Mouse (Mus musculus) G1E-ER4 (cell line): ENCODE results near the gene Ube4a. TPM values are rescaled to one million over a fixed set of nuclear protein-coding genes. Genes with fewer than 3 reads are reported as not detected.

Experiments used
- GATA1 ChIP-seq: IDR thresholded peaks from one replicate; pipeline ENCODE4 v1.8.0; 2012; ENCODE audit warnings: low read length, inconsistent platforms
- polyA plus RNA-seq: library from polyadenylated mRNA; stranded (reverse); fragments of >175 nt; gene quantifications from 2 replicates; pipeline ENCODE4 v1.2.3, GENCODE M21; 2012

Gene Ube4a
- polyA plus RNA-seq, 1 experiment: 2.0 TPM

DNA sequence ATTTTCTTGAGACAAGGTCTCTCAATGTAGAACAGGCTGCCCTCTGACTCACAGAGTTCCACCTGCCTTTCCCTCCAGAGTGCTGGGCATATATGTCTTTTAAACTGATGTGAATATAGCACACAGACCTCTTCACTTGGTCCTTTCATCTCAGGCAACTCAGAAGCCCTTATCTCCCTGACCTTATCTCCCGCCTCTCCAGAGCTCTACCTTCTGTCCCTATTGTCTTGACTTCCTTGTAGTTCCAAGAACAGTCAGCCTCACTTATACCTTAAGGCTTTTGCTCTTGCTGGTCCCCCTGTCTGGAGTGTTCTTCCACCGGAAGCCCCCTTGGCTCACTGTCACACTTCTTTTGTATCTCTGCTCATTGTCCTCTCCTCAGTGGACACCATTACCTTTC, 75.3 kb downstream of the Ube4a start:
- TF ChIP-seq GATA1: no peak

DNA sequence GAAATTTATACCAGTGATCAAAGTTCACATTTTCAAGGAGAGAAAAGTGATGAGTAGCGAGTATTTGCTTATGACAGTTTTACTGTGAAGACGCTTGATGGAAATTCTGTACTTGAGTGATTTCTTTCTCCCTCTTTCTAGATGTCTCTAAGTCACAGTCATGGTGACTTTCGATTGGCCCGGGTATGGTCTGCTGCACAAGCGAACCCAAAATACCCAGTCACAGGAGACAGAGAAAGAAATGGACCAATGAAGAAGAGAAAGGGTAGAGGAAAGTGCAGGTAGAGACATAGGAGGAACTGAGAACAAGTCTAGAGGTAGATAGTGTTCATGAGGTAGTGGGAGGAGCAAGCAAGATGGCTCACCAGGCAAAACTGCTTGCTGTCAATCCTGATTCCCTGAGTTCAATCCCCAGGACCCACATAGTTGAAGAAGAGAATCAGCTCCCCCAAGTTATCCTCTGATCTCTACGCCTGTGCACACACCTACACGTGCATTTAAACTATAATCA, 77.2 kb downstream of the Ube4a start:
- TF ChIP-seq GATA1: no peak

DNA sequence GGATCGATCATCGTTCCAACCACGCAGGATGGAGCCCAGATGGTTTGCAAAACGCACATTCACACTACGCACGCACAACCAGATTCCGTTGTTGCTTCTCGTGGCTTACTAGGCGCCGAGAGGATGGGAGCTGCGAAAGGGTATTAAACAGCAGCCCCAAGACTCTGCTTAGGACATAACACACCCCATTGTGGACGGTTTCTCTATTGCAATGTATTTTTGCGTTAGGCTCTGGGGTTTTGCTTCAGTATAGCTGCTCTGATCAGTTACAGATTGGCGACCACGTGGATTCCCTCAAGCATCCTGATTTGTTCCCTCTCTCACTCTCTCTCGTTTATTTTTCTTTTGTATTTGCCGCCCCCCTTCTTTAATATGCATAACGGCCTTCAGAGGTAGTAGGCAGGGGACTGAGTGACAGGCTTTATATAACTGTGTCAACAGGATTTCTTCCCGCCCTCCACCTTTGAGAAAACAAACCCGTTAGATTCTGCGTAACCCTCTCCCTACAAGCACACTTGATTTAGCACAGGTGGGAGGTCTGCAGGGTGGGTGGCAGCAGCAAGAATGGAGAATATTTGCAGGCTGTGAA, 82.3 kb downstream of the Ube4a start:
- TF ChIP-seq GATA1: no peak

DNA sequence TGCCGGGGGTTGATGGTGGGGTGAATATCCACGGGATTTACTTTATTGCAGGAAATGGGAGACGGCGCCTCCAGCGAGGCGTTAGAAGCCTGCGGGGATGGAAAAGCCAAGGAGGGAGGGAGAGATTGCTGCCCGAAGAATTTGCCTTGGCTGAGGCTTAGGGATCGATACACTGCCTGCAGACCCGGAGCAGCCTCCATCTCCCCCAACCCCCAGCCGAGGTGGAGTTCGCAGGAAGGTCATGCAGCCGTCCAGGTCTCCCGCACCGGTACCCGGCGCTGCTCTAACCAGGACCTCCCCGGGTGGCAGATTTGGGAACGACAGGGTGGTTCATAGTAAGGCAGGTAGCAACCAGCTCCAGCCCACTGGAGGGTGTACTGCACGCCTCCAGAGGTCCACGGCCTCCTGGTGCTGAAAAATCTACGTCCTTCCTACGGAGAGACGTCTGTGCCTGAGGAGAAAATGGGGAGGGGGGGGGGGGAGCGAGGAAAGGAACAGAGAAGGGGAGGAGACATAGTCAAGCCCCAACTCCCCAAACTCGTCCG, 82.9 kb downstream of the Ube4a start:
- TF ChIP-seq GATA1: no peak

GRCm38 (mm10) chr9:44881941-44882435, 83.4 kb downstream of the Ube4a start:
- no peak for TF ChIP-seq GATA1

- TF ChIP-seq GATA1: no peak
These were observed 84.1 kb downstream of the Ube4a start, which contains the start of gene Kmt2a for GRCm38 (mm10) chr9:44881221-44881871. Kmt2a (minus strand) TSS chr9:44881296.

- TF ChIP-seq GATA1: no peak
These were observed 84.9 kb downstream of the Ube4a start for GRCm38 (mm10) chr9:44880309-44881081.

DNA sequence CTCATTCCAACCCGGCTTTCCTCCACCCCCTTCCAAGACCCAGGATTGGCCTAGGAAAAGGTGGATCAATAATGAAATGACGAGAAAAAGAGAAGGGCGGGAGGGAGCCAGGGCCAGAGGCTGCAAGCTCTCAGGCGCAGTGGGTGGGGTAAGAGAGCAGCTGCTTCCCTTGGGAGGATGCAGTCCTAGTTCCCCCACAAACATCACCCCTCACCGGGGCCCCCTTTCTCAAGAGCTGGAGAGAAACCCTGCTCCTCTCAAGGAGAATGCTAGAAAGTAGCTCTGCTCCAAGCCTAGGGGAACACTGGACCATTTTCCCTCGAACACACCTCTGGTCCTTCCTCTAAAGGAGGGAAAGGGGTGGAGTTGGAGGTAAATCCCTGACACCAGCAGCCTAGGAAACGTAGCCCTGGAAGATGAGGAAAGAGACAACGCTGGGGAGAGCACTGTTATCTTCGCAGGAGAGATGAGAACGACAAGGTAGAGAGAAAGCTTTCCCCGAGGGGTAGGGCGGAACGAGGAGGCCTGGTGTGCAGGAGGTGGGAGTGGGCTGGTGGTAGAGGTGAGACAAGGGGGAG, 85.6 kb downstream of the Ube4a start:
- TF ChIP-seq GATA1: no peak

DNA sequence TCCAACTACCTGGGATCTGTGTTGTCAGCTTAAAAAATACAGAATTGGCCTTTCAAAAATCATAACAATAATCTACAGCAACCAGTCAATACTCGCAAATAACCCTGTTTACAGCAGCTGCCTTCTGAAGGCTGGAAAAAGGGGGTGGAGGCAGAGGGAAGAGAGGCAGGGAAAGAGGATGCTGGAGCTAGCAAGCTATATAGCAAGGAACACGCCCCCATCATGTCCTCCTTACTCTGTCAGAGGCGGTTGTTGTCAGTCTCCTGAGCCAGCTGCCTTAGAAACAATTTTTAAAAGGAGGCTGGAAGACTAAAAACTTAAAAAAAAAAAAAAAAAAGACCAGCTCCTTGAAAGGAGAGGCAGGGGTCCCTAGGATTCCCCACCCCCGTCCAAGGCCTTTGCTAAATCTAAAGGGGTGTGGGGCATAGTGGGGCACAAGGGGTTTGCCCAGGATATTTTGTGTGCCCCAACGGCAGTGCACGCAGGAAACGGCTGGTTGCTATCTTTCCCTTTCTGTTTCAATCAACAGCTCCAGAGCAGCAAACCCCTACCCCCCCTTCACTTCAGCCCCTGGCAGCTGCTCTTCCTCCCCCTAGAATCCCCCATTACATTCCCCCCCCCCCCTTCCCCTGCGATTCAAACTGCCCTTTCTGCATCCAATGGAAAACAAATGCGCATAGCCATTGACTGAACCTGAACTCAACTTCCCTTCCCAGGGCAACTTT, 86.5 kb downstream of the Ube4a start:
- no peak for TF ChIP-seq GATA1

GRCm38 (mm10) chr9:44877686-44878085, 87.7 kb downstream of the Ube4a start:
- TF ChIP-seq GATA1: no peak

- TF ChIP-seq GATA1: no peak
These were observed 89.9 kb downstream of the Ube4a start for GRCm38 (mm10) chr9:44875476-44875875.

DNA sequence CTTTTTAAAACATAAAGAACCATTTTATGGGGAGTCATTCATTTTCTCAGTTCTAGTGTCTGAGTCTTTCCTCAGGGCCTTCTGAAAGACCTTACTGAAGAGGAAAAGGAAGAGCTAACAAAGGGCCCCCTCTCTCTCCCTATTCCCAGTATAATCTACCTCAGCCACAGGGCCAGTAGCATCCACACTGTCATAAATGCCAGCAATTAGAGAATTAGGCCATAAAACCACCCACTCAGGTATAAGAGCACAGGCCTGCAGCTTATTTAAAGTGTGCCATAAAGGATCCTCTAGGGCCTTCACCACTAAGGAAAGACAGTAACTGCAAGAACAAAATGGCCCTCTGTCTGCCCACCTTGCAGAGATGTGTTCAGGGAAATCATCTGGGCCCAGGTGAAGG, 91.2 kb downstream of the Ube4a start:
- no peak for TF ChIP-seq GATA1

DNA sequence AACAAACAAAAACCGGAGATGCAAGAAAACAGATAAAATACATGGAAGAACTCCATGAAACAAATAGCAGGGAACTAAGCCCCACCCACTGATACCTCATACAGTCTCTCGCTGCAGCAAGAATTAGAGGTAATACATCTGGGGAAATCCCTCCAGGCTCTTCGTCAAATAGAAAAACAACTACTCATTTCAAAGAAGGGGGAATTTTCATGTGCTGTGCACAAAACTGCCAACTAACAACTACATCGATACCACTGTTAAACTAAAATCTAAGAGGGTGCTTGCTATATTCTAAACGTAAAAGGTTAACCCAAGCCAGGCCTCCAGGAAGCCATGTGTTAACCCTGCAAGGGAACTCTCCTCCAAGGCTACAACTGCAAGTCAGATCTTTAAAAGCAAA, 91.7 kb downstream of the Ube4a start:
- no peak for TF ChIP-seq GATA1

Other genes with a start within 250 kb of the Ube4a start
- 9.0 and 9.3 TPM in 2 replicates for gene Phldb1, start 230.4 kb downstream of the Ube4a start, polyA plus RNA-seq
- gene Arcn1, start 197.8 kb downstream of the Ube4a start, polyA plus RNA-seq: 10.5 and 18.3 TPM in 2 replicates
- gene Ift46, start 197.7 kb downstream of the Ube4a start, polyA plus RNA-seq: 0.94 and 1.0 TPM in 2 replicates
- 0.17 TPM in 1 of 2 replicates, not detected in the other for gene Tmem25, start 166.3 kb downstream of the Ube4a start, polyA plus RNA-seq
- gene Ttc36, start 162.5 kb downstream of the Ube4a start, polyA plus RNA-seq: 0.45 and 0.76 TPM in 2 replicates
- gene Kmt2a, start 84.3 kb downstream of the Ube4a start, polyA plus RNA-seq: 12.4 and 13.1 TPM in 2 replicates
- 49.1 and 57.0 TPM in 2 replicates for gene Atp5l, start 44.9 kb downstream of the Ube4a start, polyA plus RNA-seq
- 0.05 and 0.15 TPM in 2 replicates for gene Cd3g, start 14.8 kb upstream of the Ube4a start, polyA plus RNA-seq
- not detected in 2 replicates for gene Cd3d, start 16.2 kb upstream of the Ube4a start, polyA plus RNA-seq
- not detected in 2 replicates for gene Cd3e, start 44.0 kb upstream of the Ube4a start, polyA plus RNA-seq
- not detected in 2 replicates for gene Mpzl2, start 74.2 kb upstream of the Ube4a start, polyA plus RNA-seq
- 0.02 and 0.08 TPM in 2 replicates for gene Mpzl3, start 89.6 kb upstream of the Ube4a start, polyA plus RNA-seq
- not detected in 2 replicates for gene Jaml, start 113.6 kb upstream of the Ube4a start, polyA plus RNA-seq
- gene Scn2b, start 152.2 kb upstream of the Ube4a start, polyA plus RNA-seq: not detected in 2 replicates
- gene Scn4b, start 172.8 kb upstream of the Ube4a start, polyA plus RNA-seq: not detected in 2 replicates
- gene BC049352, start 216.4 kb upstream of the Ube4a start, polyA plus RNA-seq: not detected in 2 replicates
- gene Tmprss4, start 238.5 kb upstream of the Ube4a start, polyA plus RNA-seq: not detected in 2 replicates